Comparison of ENCODE assay signal across 15 mouse cellular contexts in the genomic region with DNA sequence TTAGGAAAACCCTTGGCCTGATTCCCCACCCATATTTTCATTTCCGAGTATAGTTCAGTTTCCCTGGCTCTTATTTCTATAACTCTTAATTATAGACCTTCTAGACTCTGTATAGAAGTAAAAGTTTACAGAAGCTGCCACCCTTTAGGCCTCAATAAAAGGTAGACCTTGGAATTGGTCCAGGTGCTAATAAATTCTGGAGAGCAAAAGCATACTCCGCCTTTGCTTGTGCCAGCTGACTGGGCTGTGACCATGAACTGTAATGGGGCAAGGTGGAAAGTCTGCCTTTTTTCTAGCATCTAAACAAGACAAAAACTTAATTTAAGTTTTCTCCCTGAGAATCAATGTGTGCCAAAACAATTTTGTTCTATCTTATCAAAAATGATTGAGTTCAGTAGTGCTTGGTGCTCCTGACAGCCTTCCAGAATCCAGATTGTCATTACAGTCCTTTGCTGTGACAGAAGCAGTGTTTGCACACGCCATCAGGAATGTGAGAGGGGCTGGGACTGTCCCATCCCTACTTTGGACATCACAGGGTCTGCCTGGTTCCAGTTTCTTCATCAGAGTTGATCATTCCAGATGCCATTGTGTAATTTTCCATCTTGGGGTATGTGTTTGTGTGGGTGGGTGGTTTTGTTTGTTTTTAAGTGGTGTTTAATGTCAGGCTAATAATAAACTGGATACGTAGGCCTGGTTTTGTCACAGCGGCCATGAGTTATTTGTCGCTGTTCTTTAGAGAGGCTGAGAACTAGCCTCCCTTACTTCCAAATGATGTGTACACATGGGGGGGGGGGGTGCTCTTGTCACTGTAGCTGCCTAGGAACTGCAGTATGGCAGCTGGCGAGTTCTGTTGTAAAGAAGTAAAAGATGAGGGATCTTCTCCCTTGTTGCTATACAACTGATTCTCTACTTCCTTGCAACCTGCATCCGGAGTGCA.
DNase-seq lines count a peak whose midpoint lies in the region; ATAC-seq and TF ChIP-seq lines count a peak whose summit lies in the region.
"Had no signal": no experiment of that assay in that cellular context is flagged by ENCODE, and none has a peak within 500 bp of the region (broad histone marks: within the 10 kb centered on the region; RNA-seq: fewer than 3 reads in every experiment).

No protein-coding gene starts in this region.

- 62% methylated on average over 8 of the region's 8 CpGs for WGBS in kidney, adult 2 months
- WGBS in kidney, embryonic 14.5 days: 73% methylated on average over 8 of the region's 8 CpGs
- 74% methylated on average over 8 of the region's 8 CpGs for WGBS in lung, embryonic 14.5 days
- 59% methylated on average over 8 of the region's 8 CpGs for WGBS in lung, adult 2 months
- 72% methylated on average over 8 of the region's 8 CpGs for WGBS in liver, embryonic 15.5 days (ENCODE audit: insufficient replicate concordance)
- WGBS in stomach, postnatal 0 days: 51% methylated on average over 8 of the region's 8 CpGs

- 0 out of 2 replicates have a peak overlapping the region, but pooled peaks have one; percentile 38 for H3K27ac ChIP-seq in kidney, adult 2 months (ENCODE audit: insufficient read depth, low read depth, low read length)
- H3K27ac ChIP-seq in kidney, embryonic 14.5 days (ENCODE audit: low read depth, low read length): no peak overlapping the region
- H3K27ac ChIP-seq in lung, embryonic 14.5 days (ENCODE audit: low read depth): no peak overlapping the region
- H3K27ac ChIP-seq in liver, embryonic 15.5 days (replicated peaks): no peak overlapping the region
- H3K27ac ChIP-seq in stomach, postnatal 0 days (replicated peaks): no peak overlapping the region
- H3K27ac ChIP-seq: embryonic facial prominence, embryonic 15.5 days; forebrain, embryonic 15.5 days; heart, embryonic 13.5 days; hindbrain, embryonic 12.5 days; neural tube, embryonic 15.5 days had no signal

- no peaks in the 10 kb centered on the region for H3K36me3 ChIP-seq in kidney, adult 2 months (ENCODE audit: control insufficient read depth, insufficient read depth, low read length)
- H3K36me3 ChIP-seq in kidney, embryonic 14.5 days (ENCODE audit: control insufficient read depth, insufficient read depth, low read length): no peaks in the 10 kb centered on the region
- H3K36me3 ChIP-seq in lung, embryonic 14.5 days (ENCODE audit: insufficient read depth): no peaks in the 10 kb centered on the region
- no peaks in the 10 kb centered on the region for H3K36me3 ChIP-seq in liver, embryonic 15.5 days (replicated peaks)
- H3K36me3 ChIP-seq in stomach, postnatal 0 days (ENCODE audit: control insufficient read depth, insufficient read depth, low read length): no peaks in the 10 kb centered on the region
- H3K36me3 ChIP-seq: forebrain, embryonic 15.5 days; heart, embryonic 13.5 days; hindbrain, embryonic 12.5 days; neural tube, embryonic 15.5 days had no signal

- no peaks in the 10 kb centered on the region for H3K9me3 ChIP-seq in kidney, embryonic 14.5 days (ENCODE audit: control insufficient read depth, low read length)
- H3K9me3 ChIP-seq in lung, embryonic 14.5 days (ENCODE audit: low read depth, low read length): no peaks in the 10 kb centered on the region
- H3K9me3 ChIP-seq in liver, embryonic 15.5 days (replicated peaks): no peaks in the 10 kb centered on the region
- H3K9me3 ChIP-seq in stomach, postnatal 0 days (ENCODE audit: control insufficient read depth, low read length): no peaks in the 10 kb centered on the region
- H3K9me3 ChIP-seq: embryonic facial prominence, embryonic 15.5 days; forebrain, embryonic 15.5 days; G1E; heart, embryonic 13.5 days; hindbrain, embryonic 12.5 days; neural tube, embryonic 15.5 days had no signal

- DNase-seq in kidney, adult 2 months: peak; percentile 57
- DNase-seq in lung, embryonic 14.5 days: peak; percentile 22
- DNase-seq in lung, adult 2 months: no peak
- DNase-seq in stomach, postnatal 0 days (ENCODE audit: low spot score): no peak
- no peak for DNase-seq in urinary bladder, postnatal 4 days (ENCODE audit: low spot score in 2 of 2)
- no peak for DNase-seq in frontal cortex, adult 2 months (ENCODE audit: extremely low spot score in 1 of 2, low spot score in 1 of 2)
- DNase-seq: gastrocnemius, postnatal 14 days had no signal

- TF ChIP-seq CTCF in kidney, adult 2 months (conservative IDR thresholded peaks at IDR 0.05; ENCODE audit: insufficient read depth, insufficient read length, low read depth, low read length): no peak
- TF ChIP-seq CTCF in lung, embryonic 14.5 days (IDR thresholded peaks at IDR 0.05; ENCODE audit: low read depth): no peak
- TF ChIP-seq CTCF in lung, adult 2 months (IDR thresholded peaks at IDR 0.05; ENCODE audit: insufficient read depth, low read length): no peak
- no peak for TF ChIP-seq CTCF in stomach, postnatal 0 days (IDR thresholded peaks at IDR 0.05; ENCODE audit: low read depth)

- no peak overlapping the region for H3K4me3 ChIP-seq in kidney, adult 2 months (ENCODE audit: insufficient read depth, low read depth, low read length)
- H3K4me3 ChIP-seq in kidney, embryonic 14.5 days (ENCODE audit: low read length): no peak overlapping the region
- H3K4me3 ChIP-seq in lung, embryonic 14.5 days (ENCODE audit: low read depth, low read length): no peak overlapping the region
- no peak overlapping the region for H3K4me3 ChIP-seq in lung, adult 2 months (replicated peaks; ENCODE audit: extremely low read depth, low read depth, low read length)
- no peak overlapping the region for H3K4me3 ChIP-seq in liver, embryonic 15.5 days (replicated peaks)
- H3K4me3 ChIP-seq in stomach, postnatal 0 days (ENCODE audit: low read depth, low read length): no peak overlapping the region
- H3K4me3 ChIP-seq: embryonic facial prominence, embryonic 15.5 days; forebrain, embryonic 15.5 days; heart, embryonic 13.5 days; hindbrain, embryonic 12.5 days; neural tube, embryonic 15.5 days had no signal

- no peak for TF ChIP-seq EP300 in stomach, postnatal 0 days (optimal IDR thresholded peaks at IDR 0.05)

- no peak overlapping the region for H3K4me2 ChIP-seq in kidney, embryonic 14.5 days (replicated peaks; ENCODE audit: low read depth, low read length)
- no peak overlapping the region for H3K4me2 ChIP-seq in lung, embryonic 14.5 days
- H3K4me2 ChIP-seq in liver, embryonic 15.5 days: no peak overlapping the region
- no peak overlapping the region for H3K4me2 ChIP-seq in stomach, postnatal 0 days (replicated peaks; ENCODE audit: low read depth)
- H3K4me2 ChIP-seq: embryonic facial prominence, embryonic 15.5 days; forebrain, embryonic 15.5 days; heart, embryonic 13.5 days; hindbrain, embryonic 12.5 days; neural tube, embryonic 15.5 days had no signal

- TF ChIP-seq POLR2A in kidney, adult 2 months (IDR thresholded peaks at IDR 0.05; ENCODE audit: low read depth, low read length): no peak
- no peak for TF ChIP-seq POLR2A in lung, adult 2 months (IDR thresholded peaks at IDR 0.05; ENCODE audit: borderline replicate concordance, extremely low read depth, low read depth, low read length)

- no peaks in the 10 kb centered on the region for H3K27me3 ChIP-seq in kidney, adult 2 months (replicated peaks; ENCODE audit: control insufficient read depth, insufficient read depth, low read length)
- no peaks in the 10 kb centered on the region for H3K27me3 ChIP-seq in kidney, embryonic 14.5 days (ENCODE audit: control insufficient read depth, insufficient read depth, low read length)
- H3K27me3 ChIP-seq in lung, embryonic 14.5 days (ENCODE audit: insufficient read depth, low read length): no peaks in the 10 kb centered on the region
- no peaks in the 10 kb centered on the region for H3K27me3 ChIP-seq in liver, embryonic 15.5 days
- H3K27me3 ChIP-seq in stomach, postnatal 0 days (ENCODE audit: control insufficient read depth, insufficient read depth, low read length): no peaks in the 10 kb centered on the region
- H3K27me3 ChIP-seq: embryonic facial prominence, embryonic 15.5 days; forebrain, embryonic 15.5 days; heart, embryonic 13.5 days; hindbrain, embryonic 12.5 days; neural tube, embryonic 15.5 days had no signal

- H3K9ac ChIP-seq in kidney, embryonic 14.5 days (ENCODE audit: low read depth, low read length): no peak overlapping the region
- H3K9ac ChIP-seq in lung, embryonic 14.5 days: no peak overlapping the region
- no peak overlapping the region for H3K9ac ChIP-seq in liver, embryonic 15.5 days
- H3K9ac ChIP-seq in stomach, postnatal 0 days (ENCODE audit: low read length): no peak overlapping the region
- H3K9ac ChIP-seq: embryonic facial prominence, embryonic 15.5 days; forebrain, embryonic 15.5 days; heart, embryonic 13.5 days; hindbrain, embryonic 12.5 days; neural tube, embryonic 15.5 days had no signal

- H3K4me1 ChIP-seq in kidney, adult 2 months (ENCODE audit: control insufficient read depth, insufficient read depth, low read length): peaks cover 13% of the 10 kb centered on the region; the same call in 1 of the 2 replicates
- H3K4me1 ChIP-seq in kidney, embryonic 14.5 days (ENCODE audit: control insufficient read depth, insufficient read depth, low read length): peaks cover 15% of the 10 kb centered on the region
- H3K4me1 ChIP-seq in lung, embryonic 14.5 days (ENCODE audit: insufficient read depth): no peaks in the 10 kb centered on the region
- H3K4me1 ChIP-seq in lung, adult 2 months (ENCODE audit: control insufficient read depth, insufficient read depth, low read length): peaks cover 7% of the 10 kb centered on the region
- H3K4me1 ChIP-seq in liver, embryonic 15.5 days (replicated peaks): peaks cover 3% of the 10 kb centered on the region; the same call in 1 of the 2 replicates
- H3K4me1 ChIP-seq in stomach, postnatal 0 days (replicated peaks; ENCODE audit: control insufficient read depth, insufficient read depth): no peaks in the 10 kb centered on the region; the same call in none of the 2 replicates
- H3K4me1 ChIP-seq: embryonic facial prominence, embryonic 15.5 days; hindbrain, embryonic 12.5 days; neural tube, embryonic 15.5 days had no signal

- no peak for ATAC-seq in kidney, embryonic 14.5 days (ENCODE audit: low FRiP score, low TSS enrichment)
- ATAC-seq in lung, embryonic 14.5 days (ENCODE audit: insufficient read depth): no peak
- ATAC-seq in liver, embryonic 15.5 days (ENCODE audit: insufficient read depth): peak; percentile 81
- 0 out of 2 replicates have a peak, but pooled peaks have one; percentile 29 for ATAC-seq in stomach, postnatal 0 days (ENCODE audit: low FRiP score, low TSS enrichment)
- ATAC-seq: forebrain, embryonic 15.5 days had no signal

Comparison
In these comparisons a context has a peak if more than half of its experiments do, and no peak if none do; other contexts are left out.
1. DNase-seq: peak in kidney, adult 2 months (single experiment) and lung, embryonic 14.5 days (single experiment); none in lung, adult 2 months (single experiment), stomach, postnatal 0 days (single experiment), urinary bladder, postnatal 4 days (0 of 2) and frontal cortex, adult 2 months (0 of 2).
2. ATAC-seq: peak in liver, embryonic 15.5 days (single experiment) and stomach, postnatal 0 days (single experiment); none in kidney, embryonic 14.5 days (single experiment) and lung, embryonic 14.5 days (single experiment).